Mouse (Mus musculus) CH12.LX (cell line): ENCODE results near the gene Ppp1cc. TPM values are rescaled to one million over a fixed set of nuclear protein-coding genes. Genes with fewer than 3 reads are reported as not detected.

Source experiments
- DNase-seq: peaks from one replicate; pipeline ENCODE4 v3.0.0-alpha.2; 2013; ENCODE audit errors: extremely low read depth
- H3K27ac ChIP-seq: 2 replicates; pipeline ENCODE4 v1.5.1; 2012; ENCODE audit warnings: low read depth, mild to moderate bottlenecking, control low read depth, moderate library complexity; ENCODE audit not compliant: insufficient read depth
- H3K27me3 ChIP-seq: replicated peaks from 2 replicates; pipeline ENCODE3; 2012; ENCODE audit warnings: inconsistent platforms
- H3K36me3 ChIP-seq, 2 experiments: replicated peaks in 1 of 2; 2 replicates each; pipeline versions ENCODE3 to v1.6.1; 2012; ENCODE audit warnings: inconsistent platforms in 1 of 2, low read length in 1 of 2, mild to moderate bottlenecking in 1 of 2, mixed read lengths in 1 of 2, moderate library complexity in 1 of 2; ENCODE audit not compliant: control insufficient read depth in 1 of 2, insufficient read depth in 1 of 2
- H3K4me1 ChIP-seq, 2 experiments: 2 replicates each; pipeline ENCODE4 v1.6.1; 2012; ENCODE audit warnings: inconsistent platforms in 1 of 2, moderate library complexity in 1 of 2; ENCODE audit not compliant: insufficient read depth in 2 of 2, control insufficient read depth in 1 of 2
- H3K4me2 ChIP-seq: 2 replicates; pipeline ENCODE4 v1.6.1; 2012; ENCODE audit warnings: low read depth, mild to moderate bottlenecking, control low read depth; ENCODE audit not compliant: poor library complexity, insufficient read depth, severe bottlenecking
- H3K4me3 ChIP-seq, 3 experiments: fragments of 150-350 bp in 1 of 3; sonication (generic) in 1 of 3; replicated peaks in 1 of 3; 2 replicates each; pipeline versions ENCODE3 to v1.5.1; 2011 to 2012; ENCODE audit warnings: low read depth in 2 of 3, low read length in 2 of 3, mild to moderate bottlenecking in 2 of 3, moderate library complexity in 2 of 3, control low read depth in 1 of 3, improper control_type of control experiment in 1 of 3, inconsistent platforms in 1 of 3, mixed read lengths in 1 of 3; ENCODE audit not compliant: poor library complexity in 1 of 3
- H3K79me2 ChIP-seq: replicated peaks from 2 replicates; pipeline ENCODE4 v1.6.1; 2012; ENCODE audit warnings: mild to moderate bottlenecking, moderate library complexity; ENCODE audit not compliant: control insufficient read depth, poor library complexity, insufficient read depth, severe bottlenecking; ENCODE audit errors: extremely low read depth
- H3K9ac ChIP-seq: 2 replicates; pipeline ENCODE4 v1.6.1; 2012; ENCODE audit warnings: low read depth, mild to moderate bottlenecking, control low read depth, moderate library complexity; ENCODE audit not compliant: insufficient read depth
- H3K9me3 ChIP-seq: replicated peaks from 2 replicates; pipeline ENCODE3; 2012; ENCODE audit warnings: low read length, inconsistent platforms, mixed read lengths
- BHLHE40 ChIP-seq: IDR thresholded peaks from 2 replicates; pipeline ENCODE4 v1.6.1; 2011; ENCODE audit warnings: mild to moderate bottlenecking, low read depth, low read length, improper control_type of control experiment
- CHD1 ChIP-seq: IDR thresholded peaks from 2 replicates; pipeline ENCODE4 v1.6.1; 2012; ENCODE audit warnings: low read depth, low read length, improper control_type of control experiment, inconsistent platforms
- CHD2 ChIP-seq: IDR thresholded peaks from 2 replicates; pipeline ENCODE4 v1.6.1; 2011; ENCODE audit warnings: low read length, improper control_type of control experiment
- CTCF ChIP-seq, 2 experiments: IDR thresholded peaks in 1 of 2; conservative IDR thresholded peaks in 1 of 2; 2 replicates each; pipeline ENCODE4 v1.5.1; 2011 to 2012; ENCODE audit warnings: low read depth in 2 of 2, low read length in 2 of 2, improper control_type of control experiment in 1 of 2, inconsistent platforms in 1 of 2, mild to moderate bottlenecking in 1 of 2, moderate library complexity in 1 of 2
- E2F4 ChIP-seq: IDR thresholded peaks from 2 replicates; pipeline ENCODE4 v1.6.1; 2011; ENCODE audit warnings: low read depth, low read length, improper control_type of control experiment; ENCODE audit not compliant: insufficient replicate concordance
- ELF1 ChIP-seq: IDR thresholded peaks from 2 replicates; pipeline ENCODE4 v1.6.1; 2014; ENCODE audit warnings: low read depth, mild to moderate bottlenecking, inconsistent platforms, low read length, improper control_type of control experiment
- EP300 ChIP-seq: IDR thresholded peaks from 2 replicates; pipeline ENCODE4 v1.6.1; 2011; ENCODE audit warnings: low read length, improper control_type of control experiment
- ETS1 ChIP-seq: conservative IDR thresholded peaks from 2 replicates; pipeline ENCODE4 v1.6.1; 2012; ENCODE audit warnings: low read depth, mild to moderate bottlenecking, inconsistent platforms, low read length, improper control_type of control experiment, moderate library complexity
- GABPA ChIP-seq: IDR thresholded peaks from 2 replicates; pipeline ENCODE4 v1.6.1; 2012; ENCODE audit warnings: low read depth, low read length, improper control_type of control experiment, inconsistent platforms; ENCODE audit not compliant: insufficient replicate concordance
- HCFC1 ChIP-seq: IDR thresholded peaks from 2 replicates; pipeline ENCODE4 v1.6.1; 2012; ENCODE audit warnings: low read depth, mild to moderate bottlenecking, inconsistent platforms, low read length, improper control_type of control experiment
- IRF4 ChIP-seq: IDR thresholded peaks from 2 replicates; pipeline ENCODE4 v1.6.1; 2014; ENCODE audit warnings: low read depth, mild to moderate bottlenecking, inconsistent platforms, low read length, improper control_type of control experiment
- JUN ChIP-seq: IDR thresholded peaks from 2 replicates; pipeline ENCODE4 v1.6.1; 2011; ENCODE audit warnings: low read depth, mild to moderate bottlenecking, low read length, improper control_type of control experiment, moderate library complexity; ENCODE audit not compliant: insufficient read depth
- JUND ChIP-seq: conservative IDR thresholded peaks from 2 replicates; pipeline ENCODE4 v1.6.1; 2011; ENCODE audit warnings: low read depth, low read length, improper control_type of control experiment
- KAT2A ChIP-seq: IDR thresholded peaks from 2 replicates; pipeline ENCODE4 v1.6.1; 2012; ENCODE audit warnings: low read length, improper control_type of control experiment, inconsistent platforms; ENCODE audit not compliant: insufficient replicate concordance
- MAFK ChIP-seq: IDR thresholded peaks from 2 replicates; pipeline ENCODE4 v1.6.1; 2011; ENCODE audit warnings: low read length, improper control_type of control experiment; ENCODE audit not compliant: insufficient replicate concordance
- MAX ChIP-seq: IDR thresholded peaks from 2 replicates; pipeline ENCODE4 v1.6.1; 2011; ENCODE audit warnings: low read length, improper control_type of control experiment
- MAZ ChIP-seq: IDR thresholded peaks from 2 replicates; pipeline ENCODE4 v1.6.1; 2012; ENCODE audit warnings: low read depth, mild to moderate bottlenecking, inconsistent platforms, low read length, improper control_type of control experiment, moderate library complexity
- MEF2A ChIP-seq: IDR thresholded peaks from 2 replicates; pipeline ENCODE4 v1.6.1; 2014; ENCODE audit warnings: low read depth, mild to moderate bottlenecking, inconsistent platforms, low read length, improper control_type of control experiment, borderline replicate concordance
- MXI1 ChIP-seq: IDR thresholded peaks from 2 replicates; pipeline ENCODE4 v1.6.1; 2011; ENCODE audit warnings: mild to moderate bottlenecking, low read depth, low read length, improper control_type of control experiment
- MYC ChIP-seq: IDR thresholded peaks from 2 replicates; pipeline ENCODE4 v1.6.1; 2011; ENCODE audit warnings: low read depth, mild to moderate bottlenecking, improper control_type of control experiment, low read length
- NELFE ChIP-seq: IDR thresholded peaks from 2 replicates; pipeline ENCODE4 v1.6.1; 2011; ENCODE audit warnings: low read depth, low read length, improper control_type of control experiment
- NRF1 ChIP-seq: IDR thresholded peaks from 2 replicates; pipeline ENCODE4 v1.6.1; 2014; ENCODE audit warnings: low read depth, mild to moderate bottlenecking, inconsistent platforms, low read length, improper control_type of control experiment, moderate library complexity
- PAX5 ChIP-seq: IDR thresholded peaks from 2 replicates; pipeline ENCODE4 v1.6.1; 2012; ENCODE audit warnings: low read length, inconsistent platforms, mixed read lengths
- POLR2A ChIP-seq: IDR thresholded peaks from 2 replicates; pipeline ENCODE4 v1.6.1; 2011; ENCODE audit warnings: low read depth, mild to moderate bottlenecking, improper control_type of control experiment, low read length
- POLR2AphosphoS2 ChIP-seq: IDR thresholded peaks from 2 replicates; pipeline ENCODE4 v1.6.1; 2011; ENCODE audit warnings: low read depth, low read length, improper control_type of control experiment
- RAD21 ChIP-seq: IDR thresholded peaks from 2 replicates; pipeline ENCODE4 v1.6.1; 2011; ENCODE audit warnings: low read depth, mild to moderate bottlenecking, low read length, improper control_type of control experiment, moderate library complexity
- RCOR1 ChIP-seq: conservative IDR thresholded peaks from 2 replicates; pipeline ENCODE4 v1.6.1; 2012; ENCODE audit warnings: low read depth, mild to moderate bottlenecking, inconsistent platforms, low read length, improper control_type of control experiment
- SIN3A ChIP-seq: IDR thresholded peaks from 2 replicates; pipeline ENCODE4 v1.6.1; 2012; ENCODE audit warnings: low read length, improper control_type of control experiment, inconsistent platforms
- SMC3 ChIP-seq: IDR thresholded peaks from 2 replicates; pipeline ENCODE4 v1.6.1; 2011; ENCODE audit warnings: low read depth, low read length, improper control_type of control experiment
- TBP ChIP-seq: conservative IDR thresholded peaks from 2 replicates; pipeline ENCODE4 v1.6.1; 2011; ENCODE audit warnings: low read depth, low read length, improper control_type of control experiment
- TCF12 ChIP-seq: IDR thresholded peaks from 2 replicates; pipeline ENCODE4 v1.6.1; 2014; ENCODE audit warnings: low read depth, mild to moderate bottlenecking, inconsistent platforms, low read length, improper control_type of control experiment
- UBTF ChIP-seq: IDR thresholded peaks from 2 replicates; pipeline ENCODE4 v1.6.1; 2012; ENCODE audit warnings: low read depth, mild to moderate bottlenecking, inconsistent platforms, low read length, improper control_type of control experiment, moderate library complexity
- USF1 ChIP-seq: IDR thresholded peaks from 2 replicates; pipeline ENCODE4 v1.6.1; 2014; ENCODE audit warnings: low read depth, mild to moderate bottlenecking, inconsistent platforms, low read length, improper control_type of control experiment
- USF2 ChIP-seq: conservative IDR thresholded peaks from 2 replicates; pipeline ENCODE4 v1.6.1; 2011; ENCODE audit warnings: low read depth, low read length, improper control_type of control experiment
- ZC3H11A ChIP-seq: IDR thresholded peaks from 2 replicates; pipeline ENCODE4 v1.6.1; 2012; ENCODE audit warnings: low read depth, mild to moderate bottlenecking, inconsistent platforms, low read length, improper control_type of control experiment
- ZKSCAN1 ChIP-seq: IDR thresholded peaks from 2 replicates; pipeline ENCODE4 v1.6.1; 2012; ENCODE audit warnings: low read depth, inconsistent platforms, low read length, improper control_type of control experiment, borderline replicate concordance
- ZMIZ1 ChIP-seq: IDR thresholded peaks from 2 replicates; pipeline ENCODE4 v1.6.1; 2012; ENCODE audit warnings: low read depth, mild to moderate bottlenecking, inconsistent platforms, low read length, improper control_type of control experiment
- ZNF384 ChIP-seq: IDR thresholded peaks from 2 replicates; pipeline ENCODE4 v1.6.1; 2012; ENCODE audit warnings: low read depth, low read length, improper control_type of control experiment, inconsistent platforms
- dilution Hi-C: fragments of 300-500 bp; cut with MboI; formaldehyde crosslinking; loops from 2 replicates; pipeline ENCODE4 v1.14.3; 2020; ENCODE audit warnings: low sequenced_read_pairs; ENCODE audit not compliant: extremely low pct_unique_long_range_greater_than_20kb, extremely low pct_ligation_motif_present
- in situ Hi-C: fragments of 300-500 bp; cut with MboI; formaldehyde crosslinking; loops from 3 replicates; pipeline ENCODE4 v1.14.3; 2019; ENCODE audit warnings: low sequenced_read_pairs, low pct_ligation_motif_present, low pct_unique_long_range_greater_than_20kb, mixed read lengths
- polyA plus RNA-seq: library from polyadenylated mRNA; unstranded; fragments of >175 nt; gene quantifications from 2 replicates; pipeline ENCODE4 v1.2.1, GENCODE M21; 2012; ENCODE audit warnings: low read depth; ENCODE audit not compliant: insufficient read length
- total RNA-seq, 2 experiments: library from RNA; depleted of rRNA; stranded (reverse); fragments of 300-350 nt in 1 of 2; fragments of >200 nt in 1 of 2; gene quantifications; 2 replicates each; pipeline ENCODE4 v1.2.3; 2012 to 2014

The Ppp1cc gene
- total and polyA plus RNA-seq, 3 experiments, result 191 to 406 (median 358) TPM

GRCm38 (mm10) chr5:122206475-122206874 is 48.4 kb downstream of the Ppp1cc start, which contains the start of gene Hvcn1:
Hvcn1 (plus strand) TSS chr5:122206804.
- peak within 1 kb of the TSS; percentile 80 for H3K4me2 ChIP-seq
- TF ChIP-seq ZNF384, result peak; percentile 29; the same call in 1 of the 2 replicates
- no peak for TF ChIP-seq RAD21
- TF ChIP-seq POLR2AphosphoS2, result no peak; the same call in 1 of the 2 replicates
- TF ChIP-seq ELF1, result peak; percentile 86
- no peak for TF ChIP-seq GABPA
- TF ChIP-seq EP300, result no peak
- TF ChIP-seq ZC3H11A, result no peak
- no peak for TF ChIP-seq CTCF (conservative IDR thresholded peaks at IDR 0.05 in 1 of 2, IDR thresholded peaks at IDR 0.05 in 1 of 2; ENCODE audit: low read depth in 2 of 2, low read length in 2 of 2)
- peak; percentile 60; the same call in 1 of the 2 replicates for TF ChIP-seq MYC
- TF ChIP-seq MEF2A, result peak; percentile 15; the same call in 1 of the 2 replicates
- 0 out of 2 replicates have a peak, but pooled peaks have one; percentile 27 for TF ChIP-seq MAX
- TF ChIP-seq NELFE, result peak; percentile 80
- TF ChIP-seq UBTF, result no peak
- TF ChIP-seq NRF1, result no peak
- peak; percentile 70 for TF ChIP-seq SIN3A
- TF ChIP-seq MXI1, result peak; percentile 71; the same call in 1 of the 2 replicates
- TF ChIP-seq JUND, result no peak
- TF ChIP-seq TCF12, result peak; percentile 77
- TF ChIP-seq IRF4, result no peak
- peak; percentile 91 for TF ChIP-seq TBP
- no peak for TF ChIP-seq SMC3
- TF ChIP-seq RCOR1, result no peak
- TF ChIP-seq MAFK, result no peak
- 0 out of 2 replicates have a peak, but pooled peaks have one; percentile 15 for TF ChIP-seq ETS1
- no peak for TF ChIP-seq USF1
- TF ChIP-seq ZMIZ1, result 0 out of 2 replicates have a peak, but pooled peaks have one; percentile 63
- TF ChIP-seq CHD2, result peak; percentile 76
- no peak for TF ChIP-seq ZKSCAN1
- no peak for TF ChIP-seq PAX5
- no peak for TF ChIP-seq E2F4
- TF ChIP-seq MAZ, result no peak
- no peak; the same call in 1 of the 2 replicates for TF ChIP-seq CHD1
- TF ChIP-seq KAT2A, result no peak
- no peak for TF ChIP-seq BHLHE40
- no peak for TF ChIP-seq USF2
- no peak for TF ChIP-seq JUN
- peak; percentile 80 for TF ChIP-seq HCFC1
- peak; percentile 64 for TF ChIP-seq POLR2A
- H3K4me3 ChIP-seq, result peak within 1 kb of the TSS; percentile 76 to 84 (median 82)
- peaks cover 38% of the 10 kb centered on the region for H3K79me2 ChIP-seq
- peak within 1 kb of the TSS; percentile 91 for H3K9ac ChIP-seq
- H3K27me3 ChIP-seq, result no peaks in the 10 kb centered on the region
- peaks cover 8% of the 10 kb centered on the region for H3K9me3 ChIP-seq
- peaks cover 21 to 54% of the 10 kb centered on the region in 2 experiments for H3K36me3 ChIP-seq
- peak within 1 kb of the TSS; percentile 74 for H3K27ac ChIP-seq
- peak; percentile 92 for DNase-seq
- in situ Hi-C loops (no loop called here), dilution Hi-C loops (no loop called here)
- H3K4me1 ChIP-seq, result peaks cover 25 to 50% of the 10 kb centered on the region in 2 experiments
